Comparison of ENCODE assay signal across 12 mouse cellular contexts in genomic region chr4:118061809-118062463, GRCm38 (mm10).
A peak's percentile ranks its signal among the peaks of the same experiment; 100 is the strongest.
DNase-seq lines count a peak whose midpoint lies in the region; ATAC-seq lines count a peak whose summit lies in the region.
"Had no signal": no experiment of that assay in that cellular context is flagged by ENCODE, and none has a peak within 500 bp of the region (broad histone marks: within the 10 kb centered on the region; RNA-seq: fewer than 3 reads in every experiment).

No protein-coding gene starts in this region.

- DNase-seq in hindbrain, embryonic 10.5 days (ENCODE audit: low spot score) = no peak
- DNase-seq in 416B (ENCODE audit: low read depth) (peak; percentile 70), MN1 (ENCODE audit: low spot score) (peak; percentile 57)
- DNase-seq in limb, embryonic 10.5 days (ENCODE audit: low spot score) = no peak
- DNase-seq in frontal cortex, postnatal 14 days (ENCODE audit: low spot score in 2 of 2) = no peak
- DNase-seq: cerebellum, adult 11-12 months; right cerebral cortex, adult 18-20 months had no signal

- H3K4me1 ChIP-seq in hindbrain, embryonic 10.5 days (replicated peaks) = peaks cover 31% of the 10 kb centered on the region
- no peaks in the 10 kb centered on the region; the same call in 1 of the 2 replicates for H3K4me1 ChIP-seq in hindbrain, embryonic 16.5 days (ENCODE audit: control insufficient read depth, insufficient read depth, low read depth, low read length)
- H3K4me1 ChIP-seq in limb, embryonic 10.5 days = peaks cover 46% of the 10 kb centered on the region

- ATAC-seq in hindbrain, embryonic 16.5 days = no peak
- no peak for ATAC-seq in megakaryocyte-erythroid progenitor cell, adult 5-6 weeks (replicated peaks; ENCODE audit: low FRiP score, low TSS enrichment, poor library complexity, severe bottlenecking)

- no peak overlapping the region for H3K4me2 ChIP-seq in hindbrain, embryonic 16.5 days (ENCODE audit: low read length)
- H3K4me2 ChIP-seq: embryonic facial prominence, embryonic 15.5 days; hindbrain, embryonic 13.5 days; limb, embryonic 13.5 days had no signal

- H3K9me3 ChIP-seq in hindbrain, embryonic 10.5 days = no peaks in the 10 kb centered on the region
- no peaks in the 10 kb centered on the region for H3K9me3 ChIP-seq in hindbrain, embryonic 16.5 days (ENCODE audit: control insufficient read depth, low read length)
- H3K9me3 ChIP-seq in limb, embryonic 10.5 days (replicated peaks) = no peaks in the 10 kb centered on the region
- H3K9me3 ChIP-seq: embryonic facial prominence, embryonic 15.5 days; hindbrain, embryonic 13.5 days; limb, embryonic 13.5 days had no signal

- WGBS in hindbrain, embryonic 10.5 days = 49% methylated on average over 9 of the region's 9 CpGs
- WGBS in hindbrain, embryonic 16.5 days = 63% methylated on average over 9 of the region's 9 CpGs
- 52% methylated on average over 9 of the region's 9 CpGs for WGBS in limb, embryonic 10.5 days

- H3K4me3 ChIP-seq in hindbrain, embryonic 10.5 days = no peak overlapping the region
- no peak overlapping the region for H3K4me3 ChIP-seq in hindbrain, embryonic 16.5 days (ENCODE audit: low read length)
- no peak overlapping the region for H3K4me3 ChIP-seq in limb, embryonic 10.5 days
- H3K4me3 ChIP-seq: embryonic facial prominence, embryonic 15.5 days; hindbrain, embryonic 13.5 days; limb, embryonic 13.5 days had no signal

- H3K36me3 ChIP-seq in hindbrain, embryonic 10.5 days = no peaks in the 10 kb centered on the region
- H3K36me3 ChIP-seq in hindbrain, embryonic 16.5 days (ENCODE audit: control insufficient read depth, insufficient read depth, low read length) = no peaks in the 10 kb centered on the region
- H3K36me3 ChIP-seq in limb, embryonic 10.5 days = no peaks in the 10 kb centered on the region
- H3K36me3 ChIP-seq: embryonic facial prominence, embryonic 15.5 days; hindbrain, embryonic 13.5 days; limb, embryonic 13.5 days had no signal

- H3K9ac ChIP-seq in hindbrain, embryonic 16.5 days (ENCODE audit: low read depth, low read length) = no peak overlapping the region
- H3K9ac ChIP-seq: embryonic facial prominence, embryonic 15.5 days; hindbrain, embryonic 13.5 days; limb, embryonic 13.5 days had no signal

- no peaks in the 10 kb centered on the region for H3K27me3 ChIP-seq in hindbrain, embryonic 10.5 days (ENCODE audit: insufficient read depth, poor library complexity, severe bottlenecking)
- H3K27me3 ChIP-seq in hindbrain, embryonic 16.5 days (replicated peaks; ENCODE audit: control insufficient read depth, insufficient read depth, low read length) = no peaks in the 10 kb centered on the region
- no peaks in the 10 kb centered on the region for H3K27me3 ChIP-seq in limb, embryonic 10.5 days (ENCODE audit: low read depth, poor library complexity, severe bottlenecking)
- H3K27me3 ChIP-seq: embryonic facial prominence, embryonic 15.5 days; hindbrain, embryonic 13.5 days; limb, embryonic 13.5 days had no signal

- H3K27ac ChIP-seq in hindbrain, embryonic 10.5 days = peak overlapping the region; percentile 50
- no peak overlapping the region for H3K27ac ChIP-seq in hindbrain, embryonic 16.5 days (ENCODE audit: low read depth, low read length)
- H3K27ac ChIP-seq in limb, embryonic 10.5 days = peak overlapping the region; percentile 50; the same call in 1 of the 2 replicates
- H3K27ac ChIP-seq: embryonic facial prominence, embryonic 15.5 days; hindbrain, embryonic 13.5 days; limb, embryonic 13.5 days had no signal

Comparison
In these comparisons a context has a peak if more than half of its experiments do, and no peak if none do; other contexts are left out.
1. DNase-seq: peak in 416B (single experiment) and MN1 (single experiment); none in hindbrain, embryonic 10.5 days (single experiment), limb, embryonic 10.5 days (single experiment) and frontal cortex, postnatal 14 days (0 of 2).